Mouse (Mus musculus): ENCODE measurements around the gene Parva.

The Parva gene

DNA sequence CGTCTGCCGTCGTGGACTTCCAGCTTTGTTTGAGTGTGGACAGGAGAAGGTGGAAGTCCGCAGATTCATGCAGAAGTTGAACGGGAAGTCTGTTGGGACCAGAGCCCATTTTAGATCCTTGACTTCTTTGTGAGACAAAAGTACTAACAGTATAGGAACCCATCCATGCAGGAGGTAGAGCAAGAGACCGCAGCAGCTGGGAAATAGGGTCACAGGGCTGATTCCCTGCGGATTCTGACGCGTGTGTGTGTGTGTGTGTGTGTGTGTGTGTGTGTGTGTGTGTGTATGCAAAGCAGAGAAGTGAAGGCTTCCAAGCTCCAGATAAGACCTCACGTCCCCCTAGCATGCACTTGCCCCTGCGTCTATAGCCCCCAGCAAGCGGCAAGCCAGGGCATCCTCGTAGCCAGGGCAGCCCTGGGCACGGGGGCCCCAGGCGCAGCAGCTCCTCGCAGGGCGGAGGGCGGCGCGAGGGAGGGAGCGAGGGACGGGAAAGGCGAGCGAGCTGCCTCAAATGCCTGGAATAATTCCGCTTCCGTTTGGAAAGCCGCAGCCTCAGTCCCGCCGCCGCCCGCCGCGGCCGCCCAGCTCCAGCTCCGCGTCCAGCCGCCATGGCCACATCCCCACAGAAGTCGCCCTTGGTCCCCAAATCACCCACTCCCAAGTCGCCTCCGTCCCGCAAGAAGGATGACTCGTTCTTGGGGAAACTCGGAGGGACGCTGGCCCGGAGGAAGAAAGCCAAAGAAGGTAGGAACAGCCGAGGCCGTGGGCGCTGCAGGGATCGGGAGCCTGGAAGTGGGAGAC is at the start of gene Parva:
Gene Parva, plus strand, starts transcription at position 149 of the 801 bp plus-strand sequence.
- peak; percentile 75 for DNase-seq (ENCODE audit: low read depth, low spot score)

DNA sequence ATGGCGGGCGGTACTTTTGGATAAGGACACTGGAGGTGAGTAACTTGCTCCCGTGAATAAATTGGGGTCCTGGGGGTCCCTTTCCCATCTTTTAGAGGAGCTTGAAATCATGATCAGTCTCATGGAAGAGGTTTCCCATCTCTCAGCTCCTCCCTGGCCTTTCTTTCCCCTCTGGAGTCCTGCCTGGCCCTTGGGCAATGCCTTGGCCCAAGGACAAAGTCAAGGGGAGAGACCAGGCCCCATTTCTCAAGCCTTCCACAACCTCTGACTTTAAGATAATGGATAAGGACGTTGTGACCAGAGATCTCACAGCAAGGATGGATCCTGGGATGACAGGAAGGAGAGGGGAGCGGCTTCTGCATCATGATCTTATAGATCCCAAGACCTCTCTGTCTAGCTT is 49.2 kb upstream of the Parva start:
- DNase-seq (ENCODE audit: low read depth, low spot score) = no peak

DNA sequence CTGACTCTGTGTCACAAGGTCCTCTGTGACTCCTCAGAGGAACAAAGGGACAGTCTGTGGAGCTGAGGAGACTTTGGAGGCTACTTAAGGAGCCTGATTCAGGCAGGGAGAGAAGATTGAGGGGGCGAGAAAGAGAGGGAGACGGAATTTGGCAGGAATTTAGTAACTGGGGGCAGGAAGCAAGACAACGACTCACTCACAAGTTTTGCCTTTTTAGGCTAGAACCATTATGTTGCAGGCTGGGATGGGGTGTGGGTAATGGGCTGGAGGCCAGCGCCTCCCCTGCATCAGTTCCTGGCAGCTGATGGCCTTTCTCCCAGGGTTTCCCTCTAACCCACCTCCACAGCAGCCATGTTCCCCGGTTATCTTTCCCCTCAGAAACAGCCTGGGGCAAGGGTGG is 48.8 kb upstream of the Parva start:
- peak; percentile 91 for DNase-seq (ENCODE audit: low read depth, low spot score)

DNA sequence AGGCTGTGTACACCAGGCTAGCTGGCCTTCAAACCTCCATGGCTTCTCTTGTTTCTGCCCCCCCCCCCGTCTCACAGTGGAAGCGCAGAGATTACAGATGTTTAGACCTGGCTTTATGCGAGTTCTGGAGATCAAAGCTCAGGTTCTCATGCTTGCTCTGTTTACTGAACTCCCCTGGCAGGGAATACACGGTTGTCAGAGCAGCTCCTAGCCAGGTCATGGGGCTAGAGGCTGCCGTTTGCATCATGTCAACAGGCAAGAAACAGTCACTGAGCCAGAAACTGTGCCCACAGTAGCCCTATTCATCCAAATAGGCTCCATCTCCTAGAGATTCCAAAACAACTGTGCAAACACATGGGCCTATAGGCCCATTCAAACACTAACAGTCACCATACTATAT is 40.8 kb upstream of the Parva start:
- DNase-seq (ENCODE audit: low read depth, low spot score) = no peak

DNA sequence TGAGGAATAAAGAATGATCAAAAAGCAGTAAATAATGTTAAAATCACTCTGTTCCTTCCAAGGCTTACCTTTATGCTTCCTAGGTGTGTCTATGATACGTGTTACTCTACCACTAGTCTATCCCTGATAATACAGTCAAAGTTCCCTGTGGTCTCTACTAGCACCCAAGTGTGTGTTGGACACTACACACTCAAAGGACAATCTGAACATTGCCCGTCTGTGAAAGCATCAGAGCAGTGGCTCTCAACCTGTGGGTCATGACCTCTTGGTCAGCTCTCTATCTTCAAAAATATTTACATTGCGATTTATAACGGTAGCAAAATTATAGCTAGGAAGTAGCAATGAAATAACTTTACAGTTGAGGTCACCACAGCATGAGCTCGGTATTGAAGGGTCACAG is 39.4 kb upstream of the Parva start:
- DNase-seq (ENCODE audit: low read depth, low spot score) = no peak

DNA sequence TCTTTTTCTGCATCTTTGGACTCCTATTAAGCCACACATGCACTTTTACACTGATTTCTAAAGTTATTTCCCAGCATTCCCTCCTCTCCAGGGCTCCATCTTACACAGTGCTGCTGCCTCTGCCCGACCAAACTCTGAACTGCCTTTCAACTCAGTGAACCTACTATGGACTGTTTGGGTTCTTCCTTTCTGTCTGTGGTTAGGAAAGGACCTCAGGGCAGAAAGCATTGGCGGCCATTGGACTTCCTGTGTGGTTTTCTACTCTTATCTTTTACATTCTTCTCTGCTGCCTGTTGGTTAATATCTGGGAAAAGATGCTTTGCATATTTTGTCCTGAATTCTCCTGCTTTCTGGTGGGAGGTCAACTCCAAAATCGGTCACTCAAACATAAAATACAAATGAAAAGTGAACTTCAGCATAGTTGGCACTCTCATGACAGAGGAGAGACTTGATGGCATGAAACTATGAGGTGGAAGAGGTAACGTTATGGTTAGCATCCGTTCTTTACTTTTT is 38.9 kb upstream of the Parva start:
- DNase-seq (ENCODE audit: low read depth, low spot score) = no peak

DNA sequence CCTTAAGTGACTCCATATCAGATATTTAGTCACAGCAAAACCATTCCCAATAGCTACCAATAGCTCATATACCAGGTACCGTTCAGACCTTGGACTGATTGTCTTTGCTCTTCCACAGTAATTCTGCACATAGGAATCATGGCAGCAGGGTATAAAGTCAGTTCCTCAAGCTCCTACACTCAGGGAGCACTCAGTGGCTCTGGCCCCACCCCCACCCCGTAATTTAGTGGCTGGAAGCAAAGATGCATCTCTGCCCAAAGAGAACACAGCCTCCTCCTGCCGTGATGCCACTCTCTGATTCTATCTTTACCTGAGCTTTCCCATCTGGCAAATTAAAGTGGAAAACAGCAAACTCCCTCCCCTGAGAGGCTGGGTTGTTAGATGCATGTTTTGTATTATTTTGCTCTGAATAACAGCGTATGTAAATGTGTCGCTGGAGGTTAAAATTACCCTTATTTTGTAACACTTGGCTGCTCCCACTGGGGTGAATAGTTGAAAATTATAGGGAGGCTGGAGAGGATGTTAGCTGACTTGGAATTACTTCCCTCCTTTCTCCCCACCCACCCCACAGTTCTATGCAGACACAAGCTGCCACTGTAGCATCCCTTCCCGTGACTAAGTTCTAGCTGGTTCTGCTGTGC is 37.6 kb upstream of the Parva start:
- peak; percentile 72 for DNase-seq (ENCODE audit: low read depth, low spot score)

DNA sequence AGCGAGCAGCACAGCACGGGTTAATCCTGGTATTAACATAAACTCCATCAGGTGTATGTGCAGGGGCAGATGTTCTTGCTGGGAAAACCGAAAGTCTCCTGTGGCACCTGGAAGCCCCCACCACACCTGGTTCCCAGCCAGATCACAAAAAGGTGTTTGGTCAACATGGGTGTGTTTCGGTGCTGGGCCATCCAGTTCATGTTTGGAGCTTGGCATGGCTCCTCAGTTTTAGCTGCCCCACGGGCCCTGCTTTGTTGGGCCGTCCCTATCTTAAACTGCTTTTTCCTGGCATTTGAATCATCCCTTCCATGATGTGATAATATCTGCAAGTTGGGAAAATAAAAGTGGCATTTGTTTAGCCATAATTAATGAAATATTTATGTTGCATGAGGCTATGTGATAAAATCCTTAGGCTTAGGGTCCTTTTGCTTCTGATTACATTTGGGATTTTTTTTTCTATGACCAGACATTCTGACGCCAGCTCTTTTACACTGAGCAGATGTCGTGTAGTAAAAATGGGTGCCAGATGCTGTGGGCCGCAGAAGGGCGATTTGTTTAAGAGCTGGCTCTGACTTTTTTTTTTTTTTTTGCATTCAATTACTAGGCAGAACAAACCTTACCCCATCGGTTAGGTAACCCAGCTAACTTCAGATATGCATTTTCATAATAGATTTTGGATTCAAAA is 36.9 kb upstream of the Parva start:
- peak; percentile 70 for DNase-seq (ENCODE audit: low read depth, low spot score)

DNA sequence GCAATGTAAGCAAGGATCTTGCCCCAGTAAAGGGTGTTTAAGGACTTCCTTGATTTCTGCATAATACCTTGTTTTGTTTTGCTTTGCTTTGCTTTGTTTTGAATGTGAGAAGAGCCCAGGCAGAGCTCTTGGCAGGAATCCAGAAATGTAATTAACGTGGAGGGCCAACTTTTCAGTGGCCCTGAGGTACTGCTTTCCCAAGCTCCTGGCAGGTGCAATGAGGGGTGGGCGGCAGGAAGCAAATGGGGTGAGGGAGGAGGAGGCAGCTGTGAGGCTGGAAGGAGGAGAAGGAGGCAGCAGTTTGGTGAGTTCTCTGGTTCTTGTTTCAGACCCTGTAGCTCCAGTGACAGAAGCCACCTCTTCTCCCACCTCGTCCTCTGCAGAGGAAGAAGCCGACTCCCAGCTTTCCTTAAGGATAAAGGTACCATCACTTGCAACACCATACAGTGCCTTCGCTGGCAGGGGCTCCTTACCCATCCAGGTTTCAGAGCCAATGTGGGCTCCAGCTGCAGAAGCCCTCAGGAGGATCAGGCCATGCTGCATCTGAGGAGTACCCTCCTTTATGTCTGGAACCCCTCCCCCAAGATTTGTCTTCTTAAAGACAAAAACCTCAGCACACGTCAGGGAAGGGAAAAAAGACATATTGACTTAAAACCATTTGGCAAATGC is 36.2 kb upstream of the Parva start:
- peak; percentile 45 for DNase-seq (ENCODE audit: low read depth, low spot score)

DNA sequence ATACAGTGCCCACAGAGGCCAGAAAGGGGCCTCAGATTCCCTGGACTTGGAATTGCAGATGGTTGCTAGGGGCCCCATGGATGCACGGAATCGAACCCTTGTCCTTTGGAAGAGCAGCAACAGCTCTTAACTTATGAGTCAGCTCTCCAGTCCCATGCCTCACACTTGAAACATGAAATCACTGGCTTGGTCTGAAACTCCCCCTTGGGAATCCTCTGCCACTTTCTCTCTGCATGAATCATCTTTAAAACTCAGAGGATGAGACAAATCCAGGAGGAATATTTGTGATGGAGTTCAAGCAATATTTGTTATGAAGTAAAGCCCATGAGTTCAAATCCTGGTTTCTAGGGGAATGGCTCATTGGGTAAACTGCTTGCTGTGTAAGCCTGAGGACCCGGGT is 29.5 kb upstream of the Parva start:
- DNase-seq (ENCODE audit: low read depth, low spot score) = peak; percentile 33

DNA sequence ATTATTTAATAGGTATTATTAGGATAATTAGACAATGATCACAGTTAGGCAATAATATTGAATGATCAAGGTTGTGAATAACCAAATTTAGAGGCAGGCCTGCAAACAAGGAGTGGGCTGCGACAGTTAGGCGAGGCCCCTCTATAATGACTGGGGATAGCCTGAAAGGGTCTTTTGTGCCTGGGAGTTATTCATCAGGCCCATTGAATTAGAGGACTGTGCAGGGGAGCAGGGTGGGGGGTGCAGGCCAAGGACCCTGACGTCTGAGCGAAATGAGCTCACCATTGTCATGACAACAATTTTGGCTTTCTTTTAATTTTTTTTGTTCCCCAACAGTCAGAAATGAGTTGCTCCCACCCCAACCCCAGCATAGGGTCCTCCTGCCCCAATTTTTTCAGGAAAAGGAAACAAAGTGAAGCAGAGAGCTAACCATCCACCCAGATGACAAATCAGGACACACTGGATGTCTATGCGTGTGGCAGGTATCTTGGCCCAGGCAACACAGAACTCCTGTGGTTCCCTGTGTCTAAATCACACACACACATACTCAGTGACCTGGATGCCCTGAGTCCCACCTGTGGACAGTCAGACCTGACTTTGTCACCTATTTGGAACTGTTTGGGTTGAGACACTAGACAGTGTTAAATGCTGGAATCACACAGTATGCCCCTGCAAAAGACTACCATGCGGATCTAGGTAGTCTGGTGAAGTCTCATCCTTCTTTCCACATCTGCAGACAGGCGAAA is 27.7 kb upstream of the Parva start:
- DNase-seq (ENCODE audit: low read depth, low spot score) = no peak

DNA sequence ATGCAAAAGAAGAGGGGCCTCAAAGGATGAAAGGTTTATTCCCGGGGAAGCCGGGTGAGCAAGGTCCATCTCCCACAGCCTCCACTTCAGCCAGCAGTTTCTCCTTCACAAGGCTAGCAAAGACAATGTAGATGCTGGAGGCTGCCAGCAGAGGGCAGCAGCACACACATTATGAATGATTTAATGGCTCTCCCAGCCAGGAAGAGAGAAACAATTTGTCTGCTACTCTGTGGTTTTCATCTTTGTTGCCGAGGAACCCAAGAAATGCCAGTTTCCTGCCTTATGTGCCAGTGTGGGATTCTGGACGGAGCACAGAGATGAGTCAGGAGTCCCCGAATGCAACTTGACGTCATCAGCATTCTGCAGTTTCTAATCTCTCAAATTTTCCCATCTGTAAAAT is 27.1 kb upstream of the Parva start:
- DNase-seq (ENCODE audit: low read depth, low spot score) = peak; percentile 81

DNA sequence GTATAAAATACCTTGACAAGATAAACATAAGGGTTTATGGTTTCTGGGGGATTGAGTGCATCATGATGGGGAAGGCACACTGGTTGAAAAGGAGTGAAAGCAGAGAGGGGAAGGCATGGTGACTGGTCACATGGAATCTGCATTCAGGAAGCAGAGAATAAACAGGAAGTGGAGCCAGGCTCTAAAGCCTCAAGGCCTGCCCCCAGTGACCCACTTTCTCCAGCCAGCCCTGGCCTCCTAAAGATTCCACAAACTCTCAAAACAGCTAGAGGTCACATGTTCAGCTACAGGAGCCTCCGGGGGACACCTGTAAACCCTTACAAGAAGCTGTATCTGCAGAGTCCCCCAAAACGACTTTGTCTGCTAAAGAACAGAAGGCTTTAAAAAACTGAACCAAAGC is 22.2 kb upstream of the Parva start:
- DNase-seq (ENCODE audit: low read depth, low spot score) = peak; percentile 6

DNA sequence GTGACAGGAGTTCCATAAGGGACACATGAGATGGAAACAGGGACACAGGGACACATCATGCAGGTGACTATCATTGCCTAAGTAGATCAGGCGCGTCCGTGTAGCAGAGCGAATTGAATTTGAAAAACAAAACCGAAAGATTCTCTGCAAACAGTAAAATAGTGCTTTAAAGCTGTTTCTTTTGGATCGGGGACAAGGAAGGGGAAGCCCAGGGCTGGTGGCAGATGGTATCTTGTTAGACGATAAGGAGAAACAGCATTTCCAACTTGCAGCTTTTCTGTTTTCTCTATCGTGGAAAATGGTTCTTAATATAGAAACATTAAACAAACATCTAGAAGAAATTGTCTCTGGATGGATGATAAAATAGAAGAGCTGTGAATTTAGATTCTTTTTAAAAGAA is 21.7 kb upstream of the Parva start:
- DNase-seq (ENCODE audit: low read depth, low spot score) = peak; percentile 67

DNA sequence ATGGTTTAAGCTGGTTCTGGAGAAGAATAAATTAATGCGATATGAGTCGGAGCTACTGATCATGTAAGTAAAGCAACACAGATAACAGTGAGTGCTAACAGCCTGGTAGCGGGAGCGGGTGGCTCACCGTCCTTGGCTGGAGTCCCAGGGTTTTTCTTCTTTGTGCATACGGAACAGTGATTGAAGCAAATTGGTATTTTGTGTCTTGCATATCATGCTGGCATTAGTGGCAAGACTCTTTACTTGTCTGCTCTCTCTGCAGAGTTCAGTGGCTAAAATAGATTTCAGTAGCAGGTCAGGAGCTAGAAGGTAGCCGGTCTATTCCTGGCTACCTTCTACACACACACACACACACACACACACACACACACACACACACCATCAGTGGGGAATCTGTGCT is 19.7 kb upstream of the Parva start:
- peak; percentile 72 for DNase-seq (ENCODE audit: low read depth, low spot score)

DNA sequence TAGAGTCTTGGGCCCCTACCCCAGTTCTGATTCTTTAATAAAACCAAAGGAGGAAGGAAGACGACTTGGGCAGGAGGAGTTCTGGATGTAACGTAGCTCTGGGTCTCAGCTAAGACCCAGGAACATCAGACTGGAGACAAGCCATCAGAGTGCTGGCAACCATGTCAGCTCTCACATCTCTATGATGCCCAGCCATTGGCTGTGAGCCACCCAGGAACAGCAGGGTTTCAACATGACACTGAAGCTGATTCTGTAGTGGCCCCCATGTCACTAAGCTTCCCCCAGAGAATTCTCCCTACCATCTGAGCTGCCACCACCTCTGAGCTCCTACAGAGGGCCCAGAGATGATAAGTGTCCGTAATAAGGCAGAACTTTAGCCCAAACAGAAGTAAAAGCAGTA is 17.3 kb upstream of the Parva start:
- no peak for DNase-seq (ENCODE audit: low read depth, low spot score)

DNA sequence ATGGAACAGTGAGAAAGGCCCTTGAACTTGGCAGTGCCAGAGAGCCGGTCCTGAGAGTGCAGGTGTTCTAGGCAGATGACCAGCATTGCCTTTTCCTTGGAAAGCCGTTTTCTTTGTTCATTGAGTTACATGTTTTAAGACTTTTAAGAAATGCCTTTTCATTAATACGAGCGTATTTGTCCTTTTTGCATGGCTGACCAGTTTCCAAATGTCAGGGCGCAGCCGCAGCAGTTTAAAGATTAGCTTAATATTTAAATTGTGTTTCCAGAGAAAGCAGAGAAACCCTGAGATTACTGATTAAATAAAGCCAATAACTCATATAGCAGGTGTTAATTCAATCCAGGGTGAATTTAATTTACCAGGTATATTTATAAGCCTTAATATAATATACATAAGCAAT is 14.0 kb upstream of the Parva start:
- no peak for DNase-seq (ENCODE audit: low read depth, low spot score)

DNA sequence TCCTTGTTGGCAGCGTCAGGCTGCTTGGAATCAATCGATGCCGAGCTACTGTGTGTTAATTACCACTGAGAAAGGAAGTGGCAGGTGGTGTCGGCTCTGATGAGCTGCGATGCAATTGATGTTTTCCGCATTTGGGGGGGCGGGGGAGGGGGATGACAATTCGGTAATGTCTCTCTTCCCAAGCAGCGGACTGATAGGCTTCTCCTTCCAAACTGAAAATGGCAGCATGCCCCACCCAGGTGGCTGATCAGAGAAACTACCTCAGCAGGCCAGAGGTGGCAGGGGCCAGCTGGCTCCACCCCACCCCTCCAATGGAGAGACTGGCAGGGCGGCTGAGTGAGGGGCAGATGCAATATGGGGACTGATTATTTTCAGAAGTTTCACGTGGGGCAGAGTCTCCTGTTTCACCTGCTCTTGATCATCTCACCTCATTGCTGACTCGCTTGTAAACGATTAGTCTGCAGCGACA is 11.2 kb upstream of the Parva start:
- peak; percentile 34 for DNase-seq (ENCODE audit: low read depth, low spot score)

DNA sequence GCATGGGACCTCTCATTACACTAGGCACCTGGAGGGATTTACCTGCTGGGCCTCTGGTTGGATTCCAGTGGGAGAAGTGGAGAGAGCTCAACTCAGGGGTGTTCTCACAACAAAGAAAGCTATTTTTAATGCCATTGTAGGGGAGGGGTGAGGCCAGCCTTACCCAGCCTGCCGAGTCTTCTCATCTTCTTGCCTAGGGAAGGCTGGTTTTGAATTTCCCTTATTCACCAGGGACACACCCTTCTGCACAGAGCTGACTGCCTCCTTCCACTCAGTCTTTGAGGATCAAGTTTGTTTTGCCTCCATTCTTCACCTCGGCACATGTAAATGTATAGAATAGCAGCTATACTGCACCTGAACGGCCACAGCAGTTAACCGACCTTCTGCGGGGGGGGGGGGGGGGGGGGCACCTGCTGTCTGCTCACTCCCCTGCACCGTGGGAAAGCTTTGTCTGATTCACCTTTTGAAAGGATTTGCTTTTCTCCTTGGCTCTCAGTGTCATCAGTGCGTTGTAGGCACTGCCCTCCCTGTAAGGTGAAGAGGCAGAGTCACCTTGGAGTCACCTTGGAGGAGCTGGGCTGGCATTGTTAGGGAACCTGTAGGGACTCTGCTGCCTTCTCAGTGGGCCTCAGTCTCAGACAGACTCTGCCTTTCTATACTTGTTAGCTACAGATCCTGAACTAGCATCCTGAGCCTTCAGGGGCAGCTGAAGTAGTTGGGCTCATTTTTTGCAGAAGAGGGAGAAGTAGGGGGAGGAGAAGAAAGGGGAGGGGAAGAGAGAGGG is 10.4 kb upstream of the Parva start:
- no peak for DNase-seq (ENCODE audit: low read depth, low spot score)

DNA sequence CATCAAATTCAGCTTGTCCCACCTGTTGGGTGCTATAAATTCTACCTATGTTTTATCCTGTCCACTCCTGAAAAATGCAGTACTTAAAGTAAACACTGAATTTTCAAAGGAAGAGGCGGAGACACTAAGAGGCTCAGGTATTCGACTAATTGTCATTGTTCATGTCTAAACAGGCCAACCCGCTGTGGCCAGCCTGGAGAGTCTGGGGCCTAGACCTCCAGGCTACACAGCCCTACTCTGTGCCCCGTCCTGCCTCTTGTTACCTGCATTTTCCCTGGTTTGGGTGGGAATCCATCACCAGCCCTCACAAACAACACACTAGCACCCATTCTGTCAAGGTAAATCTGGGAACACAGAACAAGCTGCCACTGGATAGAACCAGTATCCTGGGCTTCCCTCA is 9.7 kb upstream of the Parva start:
- DNase-seq (ENCODE audit: low read depth, low spot score) = no peak
